Mouse (Mus musculus) lung, adult 2 months (tissue): ENCODE data around the gene Adarb1. TPM values are rescaled to one million over a fixed set of nuclear protein-coding genes. Genes with fewer than 3 reads are reported as not detected.
"Not testable (repeated sequence)": the region's sequence is repeated elsewhere in the genome, so short reads cannot be mapped to it uniquely, and the experiment has no call there.

ENCODE experiments used
- DNase-seq: peaks from one replicate; pipeline ENCODE4 v3.0.0; 2022
- H3K4me1 ChIP-seq: fragments of 200-500 bp; 2 replicates; pipeline ENCODE4 v1.6.1; 2011; ENCODE audit warnings: low read length; ENCODE audit not compliant: control insufficient read depth, insufficient read depth
- H3K4me3 ChIP-seq: fragments of 200-500 bp; replicated peaks from 2 replicates; pipeline ENCODE3; 2011; ENCODE audit warnings: low read depth, mild to moderate bottlenecking, control low read depth, low read length; ENCODE audit errors: extremely low read depth
- CTCF ChIP-seq: fragments of 200-500 bp; IDR thresholded peaks from 2 replicates; pipeline ENCODE4 v1.5.1; 2011; ENCODE audit warnings: mild to moderate bottlenecking, low read length, control low read depth; ENCODE audit not compliant: insufficient read depth
- POLR2A ChIP-seq: fragments of 200-500 bp; IDR thresholded peaks from 2 replicates; pipeline ENCODE4 v1.6.1; 2011; ENCODE audit warnings: low read depth, mild to moderate bottlenecking, control low read depth, low read length, borderline replicate concordance; ENCODE audit errors: extremely low read depth
- WGBS: fragments of 180-500 bp; shearing (Covaris S2); methylation state at CpG from one replicate; pipeline ENCODE4 v1.1.7; 2018; 5-methylcytosine and 5-hydroxymethylcytosine counted together
- polyA plus RNA-seq: library from polyadenylated mRNA; depleted of rRNA; stranded (reverse); fragments of >200 nt; gene quantifications from 2 replicates; pipeline ENCODE4 v1.2.3, GENCODE M21; 2012

Adarb1 gene
- polyA plus RNA-seq, 1 experiment = 29.9 TPM

DNA sequence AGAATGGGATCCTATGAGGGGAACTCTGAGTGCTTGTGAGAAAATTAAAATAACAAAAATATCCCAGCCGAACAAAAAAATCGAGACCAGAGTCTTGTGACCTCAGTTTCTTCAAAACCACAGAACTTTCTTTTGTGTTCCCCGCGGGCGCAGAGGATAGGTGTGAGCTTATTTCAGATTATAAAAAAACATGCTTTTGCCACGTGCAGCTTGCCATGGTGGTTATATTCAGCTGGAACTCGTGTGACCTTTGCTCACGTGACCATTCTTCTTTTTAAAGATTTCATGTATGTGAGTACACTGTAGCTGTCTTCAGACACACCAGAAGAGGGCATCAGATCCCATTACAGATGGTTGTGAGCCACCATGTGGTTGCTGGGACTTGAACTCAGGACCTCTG, 128.5 kb downstream of the Adarb1 start:
- DNase-seq = no peak
- Histone ChIP-seq H3K4me1 (no peaks in the 10 kb centered on the region), H3K4me3 (no peak overlapping the region)
- no peak for TF ChIP-seq POLR2A
- no peak for TF ChIP-seq CTCF
- WGBS = 78% methylated on average over 8 of the region's 8 CpGs

DNA sequence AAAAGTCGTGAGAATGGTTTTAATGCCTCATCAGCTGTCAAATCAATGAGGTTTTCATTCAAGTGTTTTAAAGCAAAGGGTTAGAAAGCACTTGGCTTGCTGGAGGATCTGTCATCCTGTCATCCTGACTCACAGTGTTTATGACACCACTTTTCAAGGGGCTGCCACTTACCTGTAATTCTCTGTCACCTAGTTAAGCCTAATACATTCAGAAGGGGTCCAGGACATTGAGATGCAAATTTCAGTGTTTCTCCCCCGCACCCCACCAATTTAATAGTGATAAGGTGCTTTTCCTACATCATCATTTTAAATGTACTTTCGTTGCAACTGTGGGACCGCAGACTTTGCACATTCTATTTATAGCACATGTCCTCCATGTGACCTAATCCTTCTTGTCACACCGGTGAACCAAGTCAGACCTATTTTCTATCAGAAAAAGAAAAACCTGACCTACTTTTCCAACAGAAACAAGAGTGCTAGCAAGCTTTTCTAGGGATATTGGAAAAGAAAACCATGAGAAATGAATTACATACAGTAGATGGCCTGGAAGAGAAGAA, 129.4 kb downstream of the Adarb1 start:
- TF ChIP-seq CTCF = no peak
- no peak for TF ChIP-seq POLR2A
- no peaks in the 10 kb centered on the region; the same call in 1 of the 2 replicates for H3K4me1 ChIP-seq
- no peak for DNase-seq
- H3K4me3 ChIP-seq = no peak overlapping the region
- 28% methylated on average over 5 of the region's 5 CpGs for WGBS

DNA sequence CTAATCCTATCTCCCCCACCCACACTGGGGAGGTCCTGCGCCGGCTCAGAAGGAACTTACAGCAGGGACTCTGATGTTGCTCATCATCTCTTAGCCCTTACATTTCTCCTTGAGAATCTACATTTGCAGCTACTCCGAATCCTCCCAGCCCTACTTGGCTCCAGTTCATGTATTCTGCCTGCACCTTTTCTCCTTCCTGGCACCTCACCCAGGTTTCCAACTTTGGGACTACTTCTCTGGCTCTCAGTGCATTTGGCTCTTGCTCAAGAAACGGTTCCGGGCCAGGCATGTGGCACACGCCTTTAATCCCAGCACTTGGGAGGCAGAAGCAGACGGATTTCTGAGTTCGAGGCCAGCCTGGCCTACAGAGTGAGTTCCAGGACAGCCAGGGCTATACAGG, 130.4 kb downstream of the Adarb1 start:
- H3K4me3 ChIP-seq = no peak overlapping the region
- 64% methylated on average over 8 of the region's 8 CpGs for WGBS
- TF ChIP-seq CTCF (no peak), POLR2A (no peak)
- no peaks in the 10 kb centered on the region; the same call in 1 of the 2 replicates for H3K4me1 ChIP-seq
- no peak for DNase-seq

DNA sequence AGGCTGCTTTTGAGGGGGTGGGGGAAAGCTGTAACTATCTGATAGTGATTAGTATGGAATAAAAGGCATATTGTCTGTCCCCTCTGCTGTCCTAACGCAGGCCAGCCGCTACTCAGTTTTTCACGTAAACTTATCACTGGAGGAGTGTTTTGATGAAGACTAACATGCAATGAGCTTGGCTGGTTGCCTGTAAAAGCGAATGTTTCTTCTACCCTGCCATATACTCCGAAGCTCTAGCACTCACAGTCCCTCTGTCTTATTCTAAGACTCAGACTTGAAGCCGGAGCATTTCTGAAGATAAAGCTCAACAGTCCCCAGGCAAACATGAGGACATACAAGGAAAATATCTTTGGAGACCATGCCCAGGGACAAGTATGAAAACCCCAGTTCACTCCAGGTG, 133.2 kb downstream of the Adarb1 start:
- no peaks in the 10 kb centered on the region; the same call in 1 of the 2 replicates for H3K4me1 ChIP-seq
- no peak for TF ChIP-seq POLR2A
- no peak for TF ChIP-seq CTCF
- no peak for DNase-seq
- 47% methylated on average over 6 of the region's 6 CpGs for WGBS
- H3K4me3 ChIP-seq = no peak overlapping the region

DNA sequence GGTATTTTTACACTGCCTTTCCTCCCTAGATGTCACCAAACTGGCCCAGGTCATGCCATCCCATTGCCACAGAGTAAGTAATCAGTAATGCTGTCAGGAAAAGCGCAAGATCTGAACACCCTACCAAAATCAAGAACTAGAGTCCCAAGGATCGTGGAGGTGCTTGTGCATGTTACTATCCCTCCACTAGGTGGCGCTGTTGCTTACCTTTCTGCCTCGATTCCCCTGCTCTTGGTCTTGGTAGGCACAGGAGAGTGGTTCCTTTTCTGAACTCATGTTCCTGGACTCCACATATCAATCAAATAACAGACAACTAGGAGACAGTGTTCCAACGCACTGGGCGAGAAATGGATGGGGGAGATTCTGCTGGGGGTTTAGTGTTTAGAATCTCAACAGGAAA, 135.2 kb downstream of the Adarb1 start:
- WGBS = 15% methylated on average over 6 of the region's 6 CpGs
- H3K4me1 ChIP-seq = no peaks in the 10 kb centered on the region; the same call in 1 of the 2 replicates
- peak; percentile 98 for TF ChIP-seq CTCF
- no peak for TF ChIP-seq POLR2A
- H3K4me3 ChIP-seq = no peak overlapping the region
- DNase-seq = peak; percentile 57

DNA sequence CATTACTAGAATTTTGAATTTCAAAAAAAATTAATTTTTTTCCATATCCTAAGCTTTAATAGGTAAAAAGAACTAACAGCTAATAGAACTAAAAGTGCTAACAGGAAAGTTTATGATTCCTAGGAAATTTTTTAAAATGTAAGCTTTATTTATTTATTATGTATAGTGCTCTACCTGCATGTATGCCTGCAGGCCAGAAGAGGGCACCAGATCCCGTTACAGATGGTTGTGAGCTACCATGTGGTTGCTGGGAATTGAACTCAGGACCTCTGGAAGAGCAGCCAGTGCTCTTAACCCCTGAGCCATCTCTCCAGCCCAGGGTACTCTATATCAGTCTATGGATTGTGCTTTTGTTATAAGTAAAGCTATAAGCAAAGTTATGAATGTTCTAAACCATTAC, 136.0 kb downstream of the Adarb1 start:
- 62% methylated on average over 1 of the region's 1 CpGs for WGBS
- H3K4me1 ChIP-seq, H3K4me3 ChIP-seq, DNase-seq: not testable (repeated sequence)

DNA sequence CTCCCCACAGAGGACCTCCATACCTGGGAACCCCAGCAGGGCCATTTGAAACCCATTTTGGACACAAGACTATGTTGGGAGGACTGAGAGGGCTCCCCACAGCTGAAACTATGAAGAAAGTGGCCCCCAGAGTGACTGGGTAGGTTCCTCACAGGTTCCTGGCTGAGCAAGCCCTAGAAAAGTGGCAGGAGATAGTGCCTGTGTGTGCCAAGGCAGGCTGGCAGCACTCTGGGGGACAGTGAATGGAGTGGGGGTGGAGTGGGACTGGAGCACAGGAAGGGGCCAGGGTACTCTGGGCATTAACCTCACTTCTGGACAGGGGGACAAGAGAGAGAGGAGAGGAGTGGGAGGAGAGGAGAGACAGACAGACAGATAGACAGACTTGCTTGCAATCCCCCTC, 144.3 kb downstream of the Adarb1 start:
- H3K4me1 ChIP-seq = no peaks in the 10 kb centered on the region
- H3K4me3 ChIP-seq = no peak overlapping the region
- TF ChIP-seq CTCF (no peak), POLR2A (no peak)
- no peak for DNase-seq

DNA sequence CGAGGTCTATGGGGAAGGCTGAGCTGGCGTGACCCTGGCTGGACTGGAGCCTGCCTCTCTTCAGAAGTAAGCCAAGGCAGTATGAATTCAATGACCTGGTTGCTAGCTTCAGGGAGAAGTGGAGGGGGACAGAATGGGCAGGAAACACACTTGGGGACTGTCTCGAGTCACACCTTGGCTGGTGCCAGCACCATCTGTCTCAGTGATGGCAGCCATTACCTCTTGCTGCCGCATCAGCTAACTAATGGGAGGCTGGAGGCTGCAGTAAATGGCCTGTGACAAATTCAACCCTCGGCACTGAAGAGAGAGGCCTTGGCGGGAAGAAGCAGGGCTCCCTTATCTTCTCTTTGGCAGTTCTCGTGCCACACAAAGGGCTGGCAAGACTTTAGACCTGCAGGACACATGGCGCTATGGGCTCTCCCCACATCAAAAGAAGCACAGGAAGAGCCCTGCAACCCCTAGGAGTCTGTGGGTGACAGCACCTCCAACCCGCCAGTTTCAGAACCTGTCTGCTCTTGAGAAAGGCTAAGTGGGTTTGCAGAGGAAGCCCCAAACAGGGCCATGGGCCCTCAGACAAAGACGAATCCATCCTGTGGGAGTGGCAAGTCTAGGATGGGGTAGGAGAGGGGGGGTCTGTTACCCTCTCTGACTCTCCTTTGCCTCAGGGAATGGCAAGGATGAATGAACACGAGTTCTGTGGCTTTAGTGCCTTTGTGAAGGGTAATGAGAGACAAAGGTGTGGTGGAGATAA, 144.9 kb downstream of the Adarb1 start:
- TF ChIP-seq CTCF = no peak
- no peak for TF ChIP-seq POLR2A
- no peak for DNase-seq
- Histone ChIP-seq H3K4me3 (no peak overlapping the region), H3K4me1 (no peaks in the 10 kb centered on the region)
- WGBS = 62% methylated on average over 11 of the region's 11 CpGs

DNA sequence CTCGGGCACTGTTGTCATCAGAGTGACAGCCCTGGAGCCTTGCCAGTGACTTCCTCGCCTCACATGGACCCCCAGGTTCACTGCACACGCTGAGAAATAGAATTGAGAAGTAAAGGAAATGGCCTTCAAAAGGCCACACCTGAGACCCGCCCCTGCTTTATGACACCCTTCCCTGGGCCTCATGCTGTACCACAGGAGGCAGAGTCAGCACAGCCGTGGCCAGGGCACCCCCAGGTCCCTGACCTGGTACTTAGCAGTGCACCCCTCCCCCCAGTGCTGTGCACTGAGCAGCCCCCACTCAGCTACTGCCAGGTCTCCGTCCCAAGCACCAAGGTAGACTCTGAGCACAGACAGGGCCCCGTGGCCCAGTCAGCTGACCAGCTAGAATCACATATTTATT, 148.9 kb downstream of the Adarb1 start:
- DNase-seq = no peak
- no peak overlapping the region for H3K4me3 ChIP-seq
- TF ChIP-seq CTCF (no peak), POLR2A (no peak)
- no peaks in the 10 kb centered on the region for H3K4me1 ChIP-seq
- WGBS = 75% methylated on average over 7 of the region's 7 CpGs

DNA sequence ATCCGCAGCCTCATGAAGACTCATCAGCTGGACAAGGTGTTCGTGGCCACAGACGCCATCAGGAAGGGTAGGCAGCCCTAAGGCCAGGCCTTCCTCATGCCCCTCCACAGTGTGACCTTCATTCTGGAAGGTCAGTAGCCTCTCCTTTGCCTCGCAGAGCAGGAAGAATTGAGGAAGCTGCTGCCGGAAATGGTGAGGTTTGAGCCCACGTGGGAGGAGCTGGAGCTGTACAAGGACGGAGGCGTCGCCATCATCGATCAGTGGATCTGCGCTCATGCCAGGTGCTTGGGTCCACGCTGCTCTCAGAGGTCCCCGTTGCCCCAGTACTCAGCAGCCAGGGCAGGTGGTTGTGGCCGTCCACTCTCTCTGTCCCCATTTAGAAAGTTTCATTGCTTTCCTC, 151.0 kb downstream of the Adarb1 start:
- WGBS = 74% methylated on average over 14 of the region's 14 CpGs
- Histone ChIP-seq H3K4me1 (no peaks in the 10 kb centered on the region), H3K4me3 (no peak overlapping the region)
- TF ChIP-seq CTCF (no peak), POLR2A (no peak)
- DNase-seq = no peak

DNA sequence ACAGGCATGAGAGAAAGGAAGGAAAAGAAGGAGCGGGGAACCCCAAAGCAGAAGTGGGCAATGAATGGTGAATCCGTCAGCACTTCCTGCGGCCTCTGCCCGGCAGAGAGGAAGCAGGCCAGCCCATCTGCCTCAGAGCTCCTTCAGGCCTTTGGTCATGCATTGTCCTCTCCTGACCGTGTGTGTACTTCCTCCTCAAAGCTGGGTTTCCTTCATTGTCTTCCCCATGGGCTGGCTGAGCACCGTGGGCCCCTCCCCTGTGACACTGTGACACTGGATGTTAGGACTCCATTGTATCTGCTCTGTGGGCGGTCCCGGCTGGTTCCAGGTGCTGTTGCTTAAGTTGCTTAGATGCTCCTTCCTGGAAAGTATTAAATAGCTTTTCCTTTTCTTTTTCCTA, 151.8 kb downstream of the Adarb1 start:
- no peak for DNase-seq
- no peaks in the 10 kb centered on the region for H3K4me1 ChIP-seq
- WGBS = 53% methylated on average over 8 of the region's 8 CpGs

More for the DNA sequence above, 151.8 kb downstream of the Adarb1 start:
- TF ChIP-seq CTCF (no peak), POLR2A (no peak)
- H3K4me3 ChIP-seq = no peak overlapping the region
